Mouse (Mus musculus) lung, postnatal 14 days (tissue): ENCODE data around the gene Scgb2b27.
"Not testable (repeated sequence)": the region's sequence is repeated elsewhere in the genome, so short reads cannot be mapped to it uniquely, and the experiment has no call there.

Source experiments
- DNase-seq: peaks from one replicate; pipeline ENCODE4 v3.0.0; 2021

The Scgb2b27 gene

DNA sequence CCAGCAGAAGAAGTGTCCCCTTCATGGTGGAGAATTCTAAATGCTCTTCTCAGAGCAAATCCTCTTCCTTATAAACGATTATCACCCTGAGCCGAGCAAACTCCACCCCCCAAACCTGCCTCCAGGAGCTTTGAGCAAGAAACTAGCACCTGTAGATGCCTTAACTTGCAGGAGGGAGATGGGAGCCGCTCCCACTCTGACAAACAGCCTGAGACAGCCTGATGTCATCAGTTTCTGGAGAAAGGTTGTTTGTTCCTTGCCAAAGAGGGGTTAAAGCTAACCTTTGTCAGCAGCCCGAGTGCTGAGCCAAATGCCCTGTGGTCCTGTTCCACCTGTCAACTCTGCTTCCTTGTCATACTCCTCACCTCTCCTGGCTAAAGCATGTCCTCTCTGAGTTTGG, at the start of gene Scgb2b27:
Scgb2b27 (minus strand) TSS at position 101 of the 400 bp plus-strand sequence.
- no peak for DNase-seq

DNA sequence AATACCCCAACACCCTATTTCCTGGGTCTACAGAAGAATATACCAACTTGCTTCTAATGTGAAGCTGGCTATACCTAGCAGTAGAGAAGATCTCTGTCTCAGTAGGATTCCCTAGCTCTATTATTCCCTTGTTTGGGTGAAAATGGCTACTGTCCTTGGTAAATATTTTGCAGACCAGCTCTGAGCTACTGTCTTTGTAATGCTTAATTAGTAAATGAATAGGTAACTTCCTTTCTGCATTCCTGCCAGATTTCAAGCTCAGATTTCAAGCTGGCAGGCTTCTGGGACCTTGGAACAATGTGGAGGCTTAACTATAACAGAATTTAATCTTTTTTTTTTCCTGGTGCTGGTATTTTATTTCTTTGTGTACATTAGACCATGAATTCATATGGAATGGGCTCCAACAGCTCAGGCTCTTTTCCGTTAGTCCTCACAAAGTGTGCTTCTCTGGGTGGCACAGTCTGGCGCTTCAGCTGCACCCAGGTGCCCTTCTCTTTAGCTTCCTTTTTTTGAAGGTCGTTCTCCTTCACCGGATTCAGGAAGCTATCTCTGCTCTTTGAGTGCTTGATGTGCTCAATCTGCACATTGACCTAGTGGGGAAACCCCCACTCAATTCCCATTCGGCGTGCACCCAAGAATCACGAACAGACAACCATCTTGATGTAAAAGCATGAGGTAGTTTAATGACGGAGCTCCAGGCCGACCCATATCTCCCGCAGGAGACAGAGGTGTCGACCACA, 22.5 kb upstream of the Scgb2b27 start:
- not testable (repeated sequence) for DNase-seq

DNA sequence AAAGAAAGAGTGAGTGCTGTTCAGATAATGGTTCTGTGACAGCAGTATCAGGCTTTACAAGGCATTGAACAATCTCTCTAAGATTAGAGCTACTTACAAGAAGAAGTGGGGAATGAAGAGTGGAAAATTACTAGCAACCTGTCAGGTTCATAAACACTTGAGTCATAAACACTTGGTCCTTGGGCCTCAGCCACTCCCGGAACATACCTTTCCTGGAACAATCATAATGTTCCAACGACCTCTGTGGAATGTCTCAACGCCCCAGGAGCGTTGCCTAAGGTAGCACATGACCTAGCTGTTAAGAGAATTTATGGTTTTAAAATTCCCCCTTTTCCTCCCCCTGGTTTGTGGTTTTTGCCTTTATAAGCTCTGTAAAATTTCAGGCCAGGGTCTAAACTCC, 20.8 kb upstream of the Scgb2b27 start:
- not testable (repeated sequence) for DNase-seq

DNA sequence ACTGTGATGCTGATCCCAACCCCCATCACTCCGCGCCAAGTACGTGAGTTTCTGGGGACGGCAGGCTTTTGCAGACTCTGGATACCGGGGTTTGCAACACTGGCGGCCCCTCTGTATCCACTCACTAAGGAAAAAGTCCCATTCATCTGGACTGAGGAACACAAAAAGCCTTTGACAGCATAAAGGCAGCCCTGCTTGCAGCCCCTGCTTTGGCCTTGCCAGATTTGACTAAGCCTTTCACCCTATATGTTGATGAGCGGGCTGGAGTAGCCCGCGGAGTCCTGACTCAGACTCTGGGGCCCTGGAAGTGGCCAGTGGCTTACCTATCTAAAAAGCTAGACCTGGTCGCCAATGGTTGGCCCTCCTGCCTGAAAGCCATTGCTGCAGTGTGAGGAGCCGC, 16.3 kb upstream of the Scgb2b27 start:
- DNase-seq, result no peak

DNA sequence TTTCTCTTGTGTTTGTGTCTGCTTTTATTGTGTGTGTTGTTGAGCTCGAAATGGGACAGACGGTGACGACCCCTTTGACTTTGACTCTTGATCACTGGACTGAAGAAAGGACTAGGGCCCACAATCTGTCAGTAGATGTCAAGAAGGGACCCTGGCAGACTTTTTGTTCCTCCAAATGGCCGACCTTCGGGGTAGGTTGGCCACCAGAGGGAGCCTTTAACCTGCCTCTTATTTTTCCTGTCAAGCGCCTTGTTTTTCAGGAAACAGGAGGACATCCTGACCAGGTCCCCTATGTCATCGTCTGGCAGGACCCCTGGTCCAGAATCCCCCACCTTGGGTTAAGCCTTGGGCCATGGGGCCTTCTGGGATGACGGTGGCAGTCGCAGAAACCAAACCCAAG, 13.5 kb upstream of the Scgb2b27 start:
- not testable (repeated sequence) for DNase-seq

DNA sequence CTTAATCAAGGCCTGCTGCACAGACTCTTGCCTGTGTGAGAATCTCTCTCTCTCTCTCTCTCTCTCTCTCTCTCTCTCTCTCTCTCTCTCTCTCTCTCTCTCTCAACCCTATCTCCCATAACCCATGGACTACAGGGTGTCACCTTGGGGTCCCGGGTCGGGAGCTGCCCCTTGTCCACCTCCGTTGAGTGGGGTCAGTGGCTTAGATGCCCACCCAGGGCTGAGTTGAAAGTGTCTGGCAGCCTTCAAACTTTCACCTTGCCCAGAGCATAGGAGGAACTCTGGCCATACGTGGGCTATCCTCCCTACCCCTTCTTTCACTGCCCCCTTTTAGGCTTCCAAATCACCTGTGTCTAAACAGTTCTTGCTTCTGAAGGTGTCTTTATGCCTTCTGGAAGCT, 11.9 kb upstream of the Scgb2b27 start:
- no peak for DNase-seq

DNA sequence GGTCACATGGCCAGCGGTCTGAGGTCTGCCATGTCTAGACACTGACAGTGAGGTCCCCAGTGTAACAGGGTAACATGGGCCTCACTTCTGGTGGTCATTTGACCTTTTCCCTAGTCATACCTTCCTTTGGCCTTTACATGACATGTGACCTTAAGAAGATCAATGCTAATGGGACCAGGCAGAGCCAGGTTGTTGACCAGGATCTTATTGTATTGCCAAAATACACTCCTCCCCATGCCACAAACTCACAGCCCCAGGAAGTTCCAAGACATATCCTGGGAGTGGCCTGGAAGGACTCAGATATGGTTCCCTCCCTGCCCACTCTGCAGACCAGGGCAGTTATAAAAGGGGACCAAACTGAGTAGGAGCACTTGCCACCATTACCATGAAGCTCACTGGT, 7.4 kb upstream of the Scgb2b27 start, which contains the start of gene Scgb1b27:
Scgb1b27 (plus strand) TSS at position 301 of the 400 bp plus-strand sequence.
- DNase-seq, result not testable (repeated sequence)

DNA sequence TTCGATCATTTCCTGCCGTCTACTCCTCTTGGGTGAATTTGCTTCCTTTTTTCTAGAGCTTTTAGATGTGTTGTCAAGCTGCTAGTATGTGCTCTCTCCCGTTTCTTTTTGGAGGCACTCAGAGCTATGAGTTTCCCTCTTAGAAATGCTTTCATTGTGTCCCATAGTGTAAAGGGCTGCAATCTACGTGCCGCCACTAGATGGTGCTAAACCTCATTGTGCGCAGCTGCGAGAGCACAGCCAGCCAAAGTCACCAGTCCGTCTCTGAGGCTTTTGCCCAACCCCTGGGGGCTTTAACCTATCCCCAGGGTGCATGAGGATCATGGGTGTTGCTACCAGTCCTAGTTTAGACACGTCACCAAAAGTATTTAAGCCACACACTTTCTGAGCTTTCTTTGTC, 31.5 kb downstream of the Scgb2b27 start:
- DNase-seq, result peak; percentile 37
